Mouse (Mus musculus): ENCODE measurements around the gene Dkk3. TPM values are rescaled to one million over a fixed set of nuclear protein-coding genes. Genes with fewer than 3 reads are reported as not detected.

Gene Dkk3
- polyA plus RNA-seq, 1 experiment from 2014 or later: 28.7 TPM

DNA sequence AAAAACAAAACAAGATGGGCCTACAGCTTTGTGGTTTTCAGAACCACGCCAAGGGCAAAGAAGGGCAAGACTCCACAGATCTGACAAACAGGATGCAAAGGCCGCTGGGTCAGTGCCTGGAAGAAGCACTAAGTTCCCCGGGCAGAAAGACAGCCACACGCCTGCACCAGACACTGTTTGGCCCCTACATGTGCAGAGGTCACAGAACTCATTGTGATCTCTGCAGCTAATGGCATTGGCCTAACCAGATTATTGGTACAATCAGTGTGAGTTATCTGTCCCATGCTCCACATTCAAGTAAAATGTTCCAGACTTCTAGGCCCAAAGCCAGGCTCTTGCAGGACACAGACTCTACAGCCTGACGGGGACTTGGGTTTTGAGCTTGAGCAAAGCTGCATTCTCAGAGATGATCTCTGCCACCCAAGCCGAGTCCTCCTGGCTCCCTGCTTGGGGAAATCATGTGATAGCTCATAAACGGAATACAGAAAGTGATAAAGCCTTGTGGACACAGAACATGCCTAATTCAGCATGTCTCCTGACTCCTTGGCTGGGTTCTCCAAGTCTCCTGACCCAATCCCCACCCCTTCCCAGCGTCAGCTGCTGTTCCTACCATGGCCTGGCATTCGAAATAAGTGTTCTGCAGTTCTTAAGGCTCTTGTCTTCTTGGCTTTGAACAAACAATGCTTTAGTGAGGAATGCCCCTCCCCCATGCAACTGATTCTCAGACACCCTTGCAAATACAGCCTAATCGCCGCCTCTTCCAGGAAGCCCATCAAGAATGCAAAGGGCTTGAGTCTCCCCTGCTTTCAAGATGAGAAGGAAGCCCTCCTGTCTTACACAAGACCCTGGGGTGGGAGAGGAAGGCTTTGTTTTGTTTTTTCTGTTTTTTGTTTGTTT is 20.1 kb downstream of the Dkk3 start:
- H3K27ac ChIP-seq: no peak overlapping the region
- no peak overlapping the region for H3K4me3 ChIP-seq (replicated peaks)
- no peaks in the 10 kb centered on the region for H3K9me3 ChIP-seq
- H3K36me3 ChIP-seq (replicated peaks): no peaks in the 10 kb centered on the region
- H3K4me1 ChIP-seq: peaks cover 13% of the 10 kb centered on the region
- no peak for ATAC-seq (ENCODE audit: low FRiP score)
- WGBS: 78% methylated on average over 11 of the region's 11 CpGs
- no peaks in the 10 kb centered on the region for H3K27me3 ChIP-seq
- H3K4me2 ChIP-seq: no peak overlapping the region
- no peak overlapping the region for H3K9ac ChIP-seq

- 85% methylated on average over 7 of the region's 7 CpGs for WGBS
- no peak for ATAC-seq (ENCODE audit: low FRiP score)
- Histone ChIP-seq H3K27ac (no peak overlapping the region), H3K4me2 (no peak overlapping the region), H3K9ac (no peak overlapping the region), H3K4me1 (peaks cover 7% of the 10 kb centered on the region), H3K27me3 (no peaks in the 10 kb centered on the region), H3K4me3 (replicated peaks) (no peak overlapping the region), H3K36me3 (replicated peaks) (no peaks in the 10 kb centered on the region), H3K9me3 (no peaks in the 10 kb centered on the region)
Observed at GRCm38 (mm10) chr7:112138168-112138508, 20.7 kb downstream of the Dkk3 start.

- H3K4me3 ChIP-seq (replicated peaks): no peak overlapping the region
- WGBS: 76% methylated on average over 5 of the region's 5 CpGs
- no peaks in the 10 kb centered on the region for H3K4me1 ChIP-seq
- H3K27ac ChIP-seq: no peak overlapping the region
- no peak overlapping the region for H3K4me2 ChIP-seq
- no peaks in the 10 kb centered on the region for H3K27me3 ChIP-seq
- H3K36me3 ChIP-seq (replicated peaks): no peaks in the 10 kb centered on the region
- no peak for ATAC-seq (ENCODE audit: low FRiP score)
- H3K9me3 ChIP-seq: no peaks in the 10 kb centered on the region
- H3K9ac ChIP-seq: no peak overlapping the region
Observed at GRCm38 (mm10) chr7:112136537-112136936, 22.3 kb downstream of the Dkk3 start.

GRCm38 (mm10) chr7:112135161-112135560 is 23.7 kb downstream of the Dkk3 start:
- H3K4me3 ChIP-seq (replicated peaks): no peak overlapping the region
- H3K4me2 ChIP-seq: no peak overlapping the region
- no peak overlapping the region for H3K9ac ChIP-seq
- H3K4me1 ChIP-seq: no peaks in the 10 kb centered on the region
- 95% methylated on average over 4 of the region's 4 CpGs for WGBS
- H3K27ac ChIP-seq: no peak overlapping the region
- ATAC-seq (ENCODE audit: low FRiP score): no peak
- H3K27me3 ChIP-seq: no peaks in the 10 kb centered on the region
- no peaks in the 10 kb centered on the region for H3K36me3 ChIP-seq (replicated peaks)
- H3K9me3 ChIP-seq: no peaks in the 10 kb centered on the region

DNA sequence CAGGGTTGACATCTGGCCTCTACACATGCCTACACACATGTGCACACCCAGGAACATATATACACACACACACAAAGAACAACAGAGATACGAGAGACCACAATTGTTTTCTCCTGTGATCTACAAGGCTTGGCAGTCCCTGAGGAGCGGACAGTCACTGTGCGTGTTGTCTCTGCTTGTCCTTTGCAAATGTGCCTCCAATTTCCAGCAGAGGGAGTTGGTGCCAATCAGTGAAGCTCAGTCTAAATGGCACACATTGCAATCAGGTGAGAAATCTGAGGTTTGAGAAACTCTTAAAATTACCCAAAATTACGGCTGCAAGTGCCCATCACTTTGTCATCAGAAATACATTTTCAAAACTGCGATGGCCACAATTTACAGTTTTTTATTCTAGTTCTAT is 25.6 kb downstream of the Dkk3 start:
- 85% methylated on average over 5 of the region's 5 CpGs for WGBS
- no peak for ATAC-seq (ENCODE audit: low FRiP score)
- H3K4me1 ChIP-seq: no peaks in the 10 kb centered on the region
- no peaks in the 10 kb centered on the region for H3K9me3 ChIP-seq
- no peak overlapping the region for H3K4me3 ChIP-seq (replicated peaks)
- no peaks in the 10 kb centered on the region for H3K27me3 ChIP-seq
- no peaks in the 10 kb centered on the region for H3K36me3 ChIP-seq (replicated peaks)
- no peak overlapping the region for H3K27ac ChIP-seq
- H3K4me2 ChIP-seq: no peak overlapping the region
- H3K9ac ChIP-seq: no peak overlapping the region

GRCm38 (mm10) chr7:112132005-112132404 is 26.9 kb downstream of the Dkk3 start:
- 31% methylated on average over 6 of the region's 6 CpGs for WGBS
- Histone ChIP-seq H3K4me2 (no peak overlapping the region), H3K36me3 (replicated peaks) (no peaks in the 10 kb centered on the region), H3K4me3 (replicated peaks) (no peak overlapping the region), H3K4me1 (no peaks in the 10 kb centered on the region), H3K27ac (0 out of 2 replicates have a peak overlapping the region, but pooled peaks have one; percentile 46), H3K9me3 (no peaks in the 10 kb centered on the region), H3K27me3 (no peaks in the 10 kb centered on the region), H3K9ac (no peak overlapping the region)
- no peak for ATAC-seq (ENCODE audit: low FRiP score)

DNA sequence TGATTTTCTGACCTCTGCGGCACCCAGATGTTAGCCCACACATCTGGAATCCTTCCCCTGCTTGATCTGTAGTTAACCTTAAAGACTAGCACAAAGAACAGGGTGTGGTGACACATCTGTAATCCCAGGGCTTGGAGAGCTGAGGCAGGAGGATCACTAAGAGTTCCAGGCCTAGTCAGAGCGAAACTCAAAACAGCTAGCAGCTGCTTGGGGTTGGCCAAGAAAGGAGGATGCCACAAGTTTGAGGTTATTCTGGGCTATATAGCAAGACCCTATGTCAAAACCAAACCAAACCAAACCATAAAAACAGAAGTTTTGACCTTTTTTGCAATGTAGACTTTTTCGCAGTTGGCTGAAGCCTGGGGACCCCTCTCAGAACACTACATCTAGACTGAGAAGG is 28.2 kb downstream of the Dkk3 start:
- Histone ChIP-seq H3K9ac (no peak overlapping the region), H3K4me2 (no peak overlapping the region), H3K36me3 (replicated peaks) (no peaks in the 10 kb centered on the region), H3K9me3 (no peaks in the 10 kb centered on the region), H3K4me1 (no peaks in the 10 kb centered on the region), H3K27me3 (no peaks in the 10 kb centered on the region), H3K4me3 (replicated peaks) (no peak overlapping the region), H3K27ac (no peak overlapping the region)
- 92% methylated on average over 3 of the region's 3 CpGs for WGBS
- no peak for ATAC-seq (ENCODE audit: low FRiP score)

- no peak overlapping the region for H3K4me2 ChIP-seq
- no peaks in the 10 kb centered on the region for H3K36me3 ChIP-seq (replicated peaks)
- no peak overlapping the region for H3K27ac ChIP-seq
- H3K4me3 ChIP-seq (replicated peaks): no peak overlapping the region
- 83% methylated on average over 6 of the region's 6 CpGs for WGBS
- no peak for ATAC-seq (ENCODE audit: low FRiP score)
- no peaks in the 10 kb centered on the region for H3K27me3 ChIP-seq
- no peaks in the 10 kb centered on the region for H3K4me1 ChIP-seq
- no peaks in the 10 kb centered on the region for H3K9me3 ChIP-seq
- H3K9ac ChIP-seq: no peak overlapping the region
Observed at GRCm38 (mm10) chr7:112129851-112130250, 29.0 kb downstream of the Dkk3 start.

GRCm38 (mm10) chr7:112128810-112129209 is 30.0 kb downstream of the Dkk3 start:
- no peak overlapping the region for H3K27ac ChIP-seq
- 75% methylated on average over 4 of the region's 4 CpGs for WGBS

GRCm38 (mm10) chr7:112127954-112128353 is 30.9 kb downstream of the Dkk3 start:
- ATAC-seq (ENCODE audit: low FRiP score): no peak
- Histone ChIP-seq H3K4me3 (replicated peaks) (no peak overlapping the region), H3K9me3 (no peaks in the 10 kb centered on the region), H3K36me3 (replicated peaks) (no peaks in the 10 kb centered on the region), H3K9ac (no peak overlapping the region), H3K27ac (no peak overlapping the region), H3K4me1 (no peaks in the 10 kb centered on the region), H3K27me3 (no peaks in the 10 kb centered on the region), H3K4me2 (no peak overlapping the region)
- 85% methylated on average over 4 of the region's 4 CpGs for WGBS

More at GRCm38 (mm10) chr7:112128810-112129209, 30.0 kb downstream of the Dkk3 start:
- no peak overlapping the region for H3K4me3 ChIP-seq (replicated peaks)
- H3K9ac ChIP-seq: no peak overlapping the region
- H3K27me3 ChIP-seq: no peaks in the 10 kb centered on the region
- no peak overlapping the region for H3K4me2 ChIP-seq
- ATAC-seq (ENCODE audit: low FRiP score): no peak
- H3K4me1 ChIP-seq: no peaks in the 10 kb centered on the region
- no peaks in the 10 kb centered on the region for H3K36me3 ChIP-seq (replicated peaks)
- no peaks in the 10 kb centered on the region for H3K9me3 ChIP-seq

DNA sequence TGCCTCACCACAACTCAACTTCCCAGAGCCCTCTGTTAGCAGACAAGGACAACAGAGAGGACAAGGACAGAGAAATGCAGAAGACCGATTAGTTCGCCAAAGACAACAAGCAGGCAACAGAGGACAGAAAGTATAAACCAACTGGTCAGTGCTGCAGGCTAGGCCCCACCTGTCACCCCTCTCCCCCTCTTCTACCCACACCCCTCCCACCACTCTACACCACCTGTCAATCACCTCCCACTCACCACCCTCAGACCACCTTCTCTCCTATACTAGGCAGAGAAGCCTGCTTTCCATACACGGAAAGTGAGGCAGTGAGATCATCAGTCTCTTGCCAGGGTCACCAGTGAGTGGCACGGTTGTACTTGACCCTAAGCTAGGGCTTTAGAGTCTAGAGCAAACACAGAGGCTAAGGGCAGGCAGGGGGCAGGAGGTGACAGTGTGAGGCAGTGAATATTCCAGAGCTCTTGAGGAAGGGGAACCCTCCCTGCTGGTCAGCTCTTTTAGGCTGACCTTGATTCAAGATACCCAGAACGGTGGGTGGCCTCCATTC is 31.7 kb downstream of the Dkk3 start:
- Histone ChIP-seq H3K4me2 (no peak overlapping the region), H3K9me3 (no peaks in the 10 kb centered on the region), H3K4me3 (replicated peaks) (no peak overlapping the region), H3K36me3 (replicated peaks) (no peaks in the 10 kb centered on the region), H3K27ac (no peak overlapping the region), H3K9ac (no peak overlapping the region), H3K4me1 (no peaks in the 10 kb centered on the region), H3K27me3 (no peaks in the 10 kb centered on the region)
- WGBS: 81% methylated on average over 5 of the region's 5 CpGs
- no peak for ATAC-seq (ENCODE audit: low FRiP score)

DNA sequence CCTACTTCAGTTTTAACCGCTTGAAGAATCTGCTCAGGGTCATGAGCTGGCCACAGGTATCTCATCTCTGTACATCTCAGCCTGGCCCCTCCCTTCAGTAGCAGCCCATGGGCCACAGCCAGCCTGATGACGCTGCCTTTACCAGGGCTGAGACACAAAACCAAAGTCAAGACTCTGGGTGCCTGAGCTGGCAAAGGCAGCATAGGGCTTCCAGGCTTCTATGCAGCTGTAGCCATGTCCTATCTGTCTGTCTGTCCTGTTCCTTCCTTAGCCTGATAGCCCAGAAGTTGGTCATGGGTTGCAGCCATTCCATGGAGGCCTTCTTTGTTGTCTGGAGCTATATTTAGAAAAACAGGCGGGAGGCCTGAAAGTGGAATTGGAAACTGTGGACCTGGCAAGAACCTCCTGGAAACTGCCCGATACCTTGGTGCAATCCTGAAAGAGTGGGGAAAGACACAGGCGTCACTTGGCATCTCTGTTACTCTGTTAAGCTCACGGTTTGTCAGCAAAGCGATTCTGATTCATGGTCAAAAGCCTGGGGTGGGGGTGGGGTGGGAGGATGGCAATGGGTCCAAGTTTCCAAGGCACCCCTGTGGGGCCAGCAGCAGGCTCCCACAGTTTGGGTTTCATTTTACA is 33.1 kb downstream of the Dkk3 start:
- no peaks in the 10 kb centered on the region for H3K9me3 ChIP-seq

More for the DNA sequence above, 33.1 kb downstream of the Dkk3 start:
- 91% methylated on average over 7 of the region's 7 CpGs for WGBS
- Histone ChIP-seq H3K4me2 (no peak overlapping the region), H3K27ac (no peak overlapping the region), H3K9ac (no peak overlapping the region), H3K27me3 (no peaks in the 10 kb centered on the region), H3K36me3 (replicated peaks) (no peaks in the 10 kb centered on the region), H3K4me1 (peaks cover 12% of the 10 kb centered on the region), H3K4me3 (replicated peaks) (no peak overlapping the region)
- ATAC-seq (ENCODE audit: low FRiP score): no peak

Data from forebrain, embryonic 12.5 days (tissue).